Mouse (Mus musculus): ENCODE results near the gene Nap1l5. TPM values are rescaled to one million over a fixed set of nuclear protein-coding genes. Genes with fewer than 3 reads are reported as not detected.

Nap1l5 gene
- polyA plus RNA-seq, 1 experiment from 2014 or later, result 6.4 TPM

DNA sequence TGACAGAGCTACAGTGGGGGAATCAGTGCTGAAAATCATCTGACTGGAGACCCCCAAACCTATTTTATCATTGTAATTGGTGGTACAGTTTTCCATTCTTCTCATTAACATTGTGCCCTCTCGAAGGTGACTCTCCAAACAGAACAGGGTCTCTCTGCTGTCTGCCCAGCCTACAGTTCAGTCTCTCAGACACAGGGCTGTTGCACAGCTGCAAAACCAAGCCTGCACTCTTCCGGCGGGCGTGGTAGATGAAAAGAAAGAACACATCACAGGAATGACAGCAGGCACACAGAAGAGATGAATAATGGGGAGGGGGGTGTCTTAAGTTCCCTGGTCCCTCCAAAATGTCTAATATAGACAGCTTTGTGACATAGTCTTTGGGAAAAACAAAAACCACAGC, 27.3 kb upstream of the Nap1l5 start:
- H3K4me3 ChIP-seq (ENCODE audit: low read depth, low read length), result no peak overlapping the region
- no peaks in the 10 kb centered on the region for H3K36me3 ChIP-seq (replicated peaks; ENCODE audit: control insufficient read depth, insufficient read depth, low read depth, low read length)
- WGBS, result 85% methylated on average over 4 of the region's 4 CpGs
- no peaks in the 10 kb centered on the region for H3K9me3 ChIP-seq (replicated peaks; ENCODE audit: control insufficient read depth, low read length)
- no peak overlapping the region for H3K27ac ChIP-seq (replicated peaks; ENCODE audit: low read depth, low read length)
- H3K4me1 ChIP-seq (ENCODE audit: control insufficient read depth, insufficient read depth, low read length), result no peaks in the 10 kb centered on the region
- DNase-seq (ENCODE audit: low spot score) (no peak), ATAC-seq (replicated peaks; ENCODE audit: insufficient number of reproducible peaks, low FRiP score, low TSS enrichment, low read depth) (no peak)
- no peaks in the 10 kb centered on the region for H3K27me3 ChIP-seq (ENCODE audit: control insufficient read depth, insufficient read depth, low read length)
- no peak overlapping the region for H3K9ac ChIP-seq (replicated peaks; ENCODE audit: low read length)
- H3K4me2 ChIP-seq (ENCODE audit: low read depth, low read length), result no peak overlapping the region

DNA sequence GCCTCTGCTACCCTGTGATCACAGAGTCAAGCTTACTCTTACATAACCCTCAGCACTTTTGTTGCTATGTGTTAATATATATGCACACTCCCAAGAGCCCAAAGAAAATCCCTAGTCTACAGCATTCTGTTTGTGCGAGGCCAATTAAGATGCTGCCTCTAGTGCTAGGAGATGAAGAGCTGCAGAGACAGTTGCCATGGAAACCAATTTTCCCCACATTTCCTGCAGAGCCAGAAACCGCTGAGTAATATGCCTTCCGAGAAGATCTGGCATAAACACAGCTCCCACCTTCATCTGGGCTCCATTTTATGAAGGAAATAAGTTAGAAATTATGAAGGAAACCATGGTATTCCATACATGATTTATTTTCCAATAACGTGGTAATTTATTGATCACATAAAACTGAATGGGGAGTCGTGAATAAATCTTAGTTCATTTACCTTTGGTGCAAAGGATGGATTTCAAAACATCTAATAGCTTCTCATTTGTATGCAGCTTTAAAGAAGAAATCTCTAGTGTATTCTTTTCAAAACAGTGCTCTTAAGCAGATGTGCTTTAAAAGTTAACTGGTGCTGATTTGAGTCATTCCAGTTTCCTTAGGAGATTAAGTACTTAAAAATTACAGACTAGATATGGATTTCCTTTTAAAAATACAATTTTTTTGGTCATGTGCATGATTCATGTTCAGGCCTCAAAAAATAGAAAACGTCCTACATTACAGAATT, 26.5 kb upstream of the Nap1l5 start:
- DNase-seq (ENCODE audit: low spot score) (peak; percentile 82), ATAC-seq (replicated peaks; ENCODE audit: insufficient number of reproducible peaks, low FRiP score, low TSS enrichment, low read depth) (peak; percentile 75; the same call in 1 of the 2 replicates)
- H3K4me3 ChIP-seq (ENCODE audit: low read depth, low read length), result no peak overlapping the region
- no peaks in the 10 kb centered on the region for H3K36me3 ChIP-seq (replicated peaks; ENCODE audit: control insufficient read depth, insufficient read depth, low read depth, low read length)
- no peak overlapping the region for H3K9ac ChIP-seq (replicated peaks; ENCODE audit: low read length)
- no peaks in the 10 kb centered on the region for H3K9me3 ChIP-seq (replicated peaks; ENCODE audit: control insufficient read depth, low read length)
- 42% methylated on average over 6 of the region's 6 CpGs for WGBS
- H3K4me2 ChIP-seq (ENCODE audit: low read depth, low read length), result no peak overlapping the region
- H3K4me1 ChIP-seq (ENCODE audit: control insufficient read depth, insufficient read depth, low read length), result no peaks in the 10 kb centered on the region
- no peaks in the 10 kb centered on the region for H3K27me3 ChIP-seq (ENCODE audit: control insufficient read depth, insufficient read depth, low read length)
- no peak overlapping the region for H3K27ac ChIP-seq (replicated peaks; ENCODE audit: low read depth, low read length)

DNA sequence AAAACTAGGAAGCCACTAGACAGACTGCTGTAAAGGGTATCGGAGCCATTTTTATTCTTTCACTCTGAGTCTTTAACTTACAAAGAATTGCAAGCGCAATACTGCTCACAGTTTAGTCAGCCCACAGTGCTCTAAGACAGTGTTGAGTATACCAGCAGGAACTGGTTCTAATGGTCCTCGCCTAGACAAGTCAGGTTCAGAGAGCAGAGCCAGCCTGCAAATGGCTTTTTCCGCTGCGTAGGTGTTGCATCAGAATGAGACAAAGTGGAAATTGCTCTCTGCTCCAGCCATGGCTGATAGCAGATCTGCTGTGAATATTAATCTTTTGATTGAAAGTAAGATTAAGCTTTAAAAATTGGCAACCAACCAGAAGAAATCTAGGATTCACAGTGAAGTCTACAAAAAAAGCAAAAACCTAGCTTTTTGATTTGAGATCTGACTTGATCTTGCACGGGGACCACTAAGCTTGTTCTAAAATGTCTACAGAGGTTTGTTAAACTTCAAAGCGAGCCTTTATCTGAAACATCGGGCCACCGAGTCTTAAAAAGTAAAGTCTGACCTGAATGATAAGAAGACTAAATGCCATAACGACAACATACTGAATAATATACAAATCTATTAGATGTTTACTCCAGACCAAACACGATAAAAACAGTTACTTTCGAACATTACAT, 25.8 kb upstream of the Nap1l5 start:
- 87% methylated on average over 12 of the region's 12 CpGs for WGBS
- no peaks in the 10 kb centered on the region for H3K27me3 ChIP-seq (ENCODE audit: control insufficient read depth, insufficient read depth, low read length)
- ATAC-seq (replicated peaks; ENCODE audit: insufficient number of reproducible peaks, low FRiP score, low TSS enrichment, low read depth) (no peak; the same call in 1 of the 2 replicates), DNase-seq (ENCODE audit: low spot score) (no peak)
- H3K9me3 ChIP-seq (replicated peaks; ENCODE audit: control insufficient read depth, low read length), result no peaks in the 10 kb centered on the region
- H3K4me2 ChIP-seq (ENCODE audit: low read depth, low read length), result no peak overlapping the region
- H3K27ac ChIP-seq (replicated peaks; ENCODE audit: low read depth, low read length), result no peak overlapping the region
- no peaks in the 10 kb centered on the region for H3K36me3 ChIP-seq (replicated peaks; ENCODE audit: control insufficient read depth, insufficient read depth, low read depth, low read length)
- no peak overlapping the region for H3K4me3 ChIP-seq (ENCODE audit: low read depth, low read length)
- H3K9ac ChIP-seq (replicated peaks; ENCODE audit: low read length), result no peak overlapping the region
- no peaks in the 10 kb centered on the region for H3K4me1 ChIP-seq (ENCODE audit: control insufficient read depth, insufficient read depth, low read length)

DNA sequence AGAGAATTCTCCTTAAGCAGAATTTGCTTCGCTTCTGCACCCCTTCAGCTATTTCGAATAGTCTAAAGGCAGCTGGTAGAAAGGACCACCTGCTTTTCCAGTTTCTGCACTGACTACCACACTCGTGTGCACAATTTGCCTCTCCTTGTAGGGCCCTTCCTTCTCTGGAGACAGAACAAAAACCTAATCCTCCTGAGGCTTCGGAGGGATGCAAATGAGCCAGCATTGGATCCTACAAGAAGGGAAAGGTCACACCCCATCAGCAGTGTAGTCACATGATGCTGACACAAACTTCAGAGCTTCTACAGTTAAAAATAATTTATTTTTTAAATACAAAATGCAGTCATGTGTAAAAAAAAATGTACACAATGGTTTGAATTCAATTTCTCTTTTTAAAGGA, 24.3 kb upstream of the Nap1l5 start:
- H3K4me3 ChIP-seq (ENCODE audit: low read depth, low read length), result no peak overlapping the region
- no peaks in the 10 kb centered on the region for H3K9me3 ChIP-seq (replicated peaks; ENCODE audit: control insufficient read depth, low read length)
- 71% methylated on average over 4 of the region's 4 CpGs for WGBS
- H3K27me3 ChIP-seq (ENCODE audit: control insufficient read depth, insufficient read depth, low read length), result no peaks in the 10 kb centered on the region
- H3K36me3 ChIP-seq (replicated peaks; ENCODE audit: control insufficient read depth, insufficient read depth, low read depth, low read length), result no peaks in the 10 kb centered on the region
- H3K27ac ChIP-seq (replicated peaks; ENCODE audit: low read depth, low read length), result no peak overlapping the region
- H3K9ac ChIP-seq (replicated peaks; ENCODE audit: low read length), result no peak overlapping the region
- H3K4me2 ChIP-seq (ENCODE audit: low read depth, low read length), result no peak overlapping the region
- H3K4me1 ChIP-seq (ENCODE audit: control insufficient read depth, insufficient read depth, low read length), result no peaks in the 10 kb centered on the region
- ATAC-seq (replicated peaks; ENCODE audit: insufficient number of reproducible peaks, low FRiP score, low TSS enrichment, low read depth), result no peak
- DNase-seq (ENCODE audit: low spot score), result no peak

DNA sequence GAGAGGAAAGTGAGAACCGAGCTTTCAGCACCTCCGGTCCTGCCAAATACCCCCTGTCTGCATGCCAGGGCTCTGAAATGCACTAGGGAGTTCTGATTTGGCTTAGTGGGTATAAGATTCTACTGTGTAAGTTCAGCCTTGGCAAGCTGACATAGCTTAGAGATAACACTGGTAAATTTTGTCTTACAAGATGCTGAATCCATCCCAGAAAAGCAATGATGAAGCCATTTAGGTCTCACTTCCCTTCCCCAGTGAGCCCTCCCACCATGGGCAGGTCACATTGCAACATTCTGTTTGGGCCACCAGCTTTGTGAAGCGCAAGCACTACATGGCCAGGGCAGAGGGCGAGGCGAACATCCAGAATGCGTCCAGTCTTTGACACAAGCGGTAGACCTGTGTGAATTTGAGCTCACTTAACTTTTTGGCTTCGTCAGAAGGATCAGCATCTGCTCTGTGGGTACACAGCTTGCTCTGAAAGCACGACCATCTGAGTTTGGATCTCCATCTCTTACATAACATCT, 23.1 kb upstream of the Nap1l5 start:
- Histone ChIP-seq H3K36me3 (replicated peaks; ENCODE audit: control insufficient read depth, insufficient read depth, low read depth, low read length) (no peaks in the 10 kb centered on the region), H3K27ac (replicated peaks; ENCODE audit: low read depth, low read length) (no peak overlapping the region), H3K4me2 (ENCODE audit: low read depth, low read length) (no peak overlapping the region), H3K27me3 (ENCODE audit: control insufficient read depth, insufficient read depth, low read length) (no peaks in the 10 kb centered on the region), H3K4me3 (ENCODE audit: low read depth, low read length) (no peak overlapping the region), H3K9ac (replicated peaks; ENCODE audit: low read length) (no peak overlapping the region), H3K4me1 (ENCODE audit: control insufficient read depth, insufficient read depth, low read length) (no peaks in the 10 kb centered on the region), H3K9me3 (replicated peaks; ENCODE audit: control insufficient read depth, low read length) (no peaks in the 10 kb centered on the region)
- DNase-seq (ENCODE audit: low spot score) (no peak), ATAC-seq (replicated peaks; ENCODE audit: insufficient number of reproducible peaks, low FRiP score, low TSS enrichment, low read depth) (no peak)
- WGBS, result 90% methylated on average over 9 of the region's 9 CpGs

DNA sequence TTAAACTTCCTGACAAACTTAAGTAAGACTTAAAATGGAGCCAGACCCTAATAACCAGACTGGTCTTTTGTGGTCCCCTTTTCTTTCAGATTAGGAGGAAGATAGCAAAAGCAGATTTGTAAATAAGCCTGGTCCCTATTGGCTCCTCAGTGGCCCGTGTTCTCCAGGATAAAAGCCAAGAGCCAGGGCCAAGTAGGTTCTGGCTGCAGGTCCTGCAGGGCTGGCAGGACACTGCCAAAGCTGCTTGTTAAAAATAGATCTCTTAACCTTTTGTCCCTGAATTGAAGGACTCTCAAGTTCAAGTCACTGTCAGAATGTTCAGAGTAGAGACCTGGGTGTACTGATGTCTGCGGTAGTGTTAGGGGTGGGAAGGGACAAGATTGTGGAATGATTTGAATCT, 21.0 kb upstream of the Nap1l5 start:
- DNase-seq (ENCODE audit: low spot score), result no peak
- no peaks in the 10 kb centered on the region for H3K36me3 ChIP-seq (replicated peaks; ENCODE audit: control insufficient read depth, insufficient read depth, low read depth, low read length)
- no peak overlapping the region for H3K4me2 ChIP-seq (ENCODE audit: low read depth, low read length)
- H3K9ac ChIP-seq (replicated peaks; ENCODE audit: low read length), result no peak overlapping the region
- H3K4me3 ChIP-seq (ENCODE audit: low read depth, low read length), result no peak overlapping the region
- WGBS, result 76% methylated on average over 2 of the region's 2 CpGs
- H3K4me1 ChIP-seq (ENCODE audit: control insufficient read depth, insufficient read depth, low read length), result no peaks in the 10 kb centered on the region
- no peak overlapping the region for H3K27ac ChIP-seq (replicated peaks; ENCODE audit: low read depth, low read length)
- no peak for ATAC-seq (replicated peaks; ENCODE audit: insufficient number of reproducible peaks, low FRiP score, low TSS enrichment, low read depth)
- no peaks in the 10 kb centered on the region for H3K27me3 ChIP-seq (ENCODE audit: control insufficient read depth, insufficient read depth, low read length)
- no peaks in the 10 kb centered on the region for H3K9me3 ChIP-seq (replicated peaks; ENCODE audit: control insufficient read depth, low read length)

DNA sequence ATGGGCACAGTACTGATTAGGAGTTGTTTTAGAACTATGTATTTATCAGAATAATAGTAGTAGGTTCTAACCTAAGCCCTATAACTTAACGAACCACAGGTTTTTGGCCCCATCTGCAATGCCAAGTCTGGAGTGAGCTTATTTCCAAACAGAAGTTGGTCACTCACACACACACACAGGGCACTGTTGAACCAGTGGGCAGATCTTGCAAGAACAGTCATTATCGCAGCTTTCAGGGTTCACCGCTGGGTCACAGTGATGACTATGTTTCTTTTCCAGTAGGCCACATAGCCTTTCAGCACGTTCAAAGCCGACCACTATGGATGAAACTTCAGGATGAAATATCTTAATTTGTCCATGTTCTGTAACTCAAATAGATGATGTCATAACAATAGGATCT, 15.6 kb upstream of the Nap1l5 start:
- WGBS, result 87% methylated on average over 5 of the region's 5 CpGs
- H3K9me3 ChIP-seq (replicated peaks; ENCODE audit: control insufficient read depth, low read length), result no peaks in the 10 kb centered on the region
- no peak overlapping the region for H3K4me3 ChIP-seq (ENCODE audit: low read depth, low read length)
- H3K4me1 ChIP-seq (ENCODE audit: control insufficient read depth, insufficient read depth, low read length), result no peaks in the 10 kb centered on the region
- ATAC-seq (replicated peaks; ENCODE audit: insufficient number of reproducible peaks, low FRiP score, low TSS enrichment, low read depth) (no peak), DNase-seq (ENCODE audit: low spot score) (no peak)
- H3K4me2 ChIP-seq (ENCODE audit: low read depth, low read length), result no peak overlapping the region
- H3K9ac ChIP-seq (replicated peaks; ENCODE audit: low read length), result no peak overlapping the region
- no peaks in the 10 kb centered on the region for H3K27me3 ChIP-seq (ENCODE audit: control insufficient read depth, insufficient read depth, low read length)
- H3K27ac ChIP-seq (replicated peaks; ENCODE audit: low read depth, low read length), result no peak overlapping the region
- no peaks in the 10 kb centered on the region for H3K36me3 ChIP-seq (replicated peaks; ENCODE audit: control insufficient read depth, insufficient read depth, low read depth, low read length)

DNA sequence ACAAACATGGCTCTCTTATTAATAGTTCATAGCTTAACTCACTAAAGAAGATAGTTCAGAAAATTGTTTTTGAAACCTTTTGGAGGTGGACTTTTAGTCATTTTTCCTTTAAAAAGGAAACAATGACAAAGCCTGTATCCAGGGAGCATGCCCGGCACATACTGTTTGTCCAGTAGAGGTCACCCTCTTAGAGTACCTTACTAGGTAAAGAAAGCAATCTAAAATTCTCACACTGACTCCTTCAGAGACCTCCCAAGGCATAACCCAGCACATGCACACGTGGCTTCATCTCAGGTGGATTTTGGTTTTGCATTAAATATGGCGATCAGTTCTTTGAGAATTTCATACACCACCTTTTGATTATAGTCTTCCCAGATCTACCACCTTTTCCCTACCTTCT, 14.7 kb upstream of the Nap1l5 start:
- H3K4me2 ChIP-seq (ENCODE audit: low read depth, low read length), result no peak overlapping the region
- no peaks in the 10 kb centered on the region for H3K36me3 ChIP-seq (replicated peaks; ENCODE audit: control insufficient read depth, insufficient read depth, low read depth, low read length)
- no peak overlapping the region for H3K4me3 ChIP-seq (ENCODE audit: low read depth, low read length)
- no peaks in the 10 kb centered on the region for H3K4me1 ChIP-seq (ENCODE audit: control insufficient read depth, insufficient read depth, low read length)
- H3K9ac ChIP-seq (replicated peaks; ENCODE audit: low read length), result no peak overlapping the region
- H3K27me3 ChIP-seq (ENCODE audit: control insufficient read depth, insufficient read depth, low read length), result no peaks in the 10 kb centered on the region
- DNase-seq (ENCODE audit: low spot score), result no peak
- no peak overlapping the region for H3K27ac ChIP-seq (replicated peaks; ENCODE audit: low read depth, low read length)
- no peaks in the 10 kb centered on the region for H3K9me3 ChIP-seq (replicated peaks; ENCODE audit: control insufficient read depth, low read length)
- ATAC-seq (replicated peaks; ENCODE audit: insufficient number of reproducible peaks, low FRiP score, low TSS enrichment, low read depth), result no peak
- 52% methylated on average over 3 of the region's 3 CpGs for WGBS

Measured in embryonic facial prominence, embryonic 11.5 days (tissue).